Mouse (Mus musculus) layer of hippocampus, postnatal 10 days (tissue): Measurements from ENCODE around the gene Swt1. TPM values are rescaled to one million over a fixed set of nuclear protein-coding genes. Genes with fewer than 3 reads are reported as not detected.
"Not testable (repeated sequence)": the region's sequence is repeated elsewhere in the genome, so short reads cannot be mapped to it uniquely, and the experiment has no call there.

Experiments used
- DNase-seq, 2 experiments: peaks; one replicate each; pipeline ENCODE4 v3.0.0; 2021; ENCODE audit warnings: low spot score in 2 of 2
- long read RNA-seq: library from polyadenylated mRNA; stranded (forward); transcript quantifications from one replicate; pipeline ENCODE4 v2.0.0, GENCODE M21; 2023
- total RNA-seq, 2 experiments: library from RNA; stranded (reverse); gene quantifications; 2 replicates each; pipeline ENCODE4 v1.2.3; 2021

Gene Swt1
- total RNA-seq = 10 to 100 TPM; 12.8 to 13.4 TPM
- long read RNA-seq, partial matches to known transcripts = 0 of 6 reads
- long read RNA-seq, other reads (novel, unspliced or antisense) = 2 of 6 reads

DNA sequence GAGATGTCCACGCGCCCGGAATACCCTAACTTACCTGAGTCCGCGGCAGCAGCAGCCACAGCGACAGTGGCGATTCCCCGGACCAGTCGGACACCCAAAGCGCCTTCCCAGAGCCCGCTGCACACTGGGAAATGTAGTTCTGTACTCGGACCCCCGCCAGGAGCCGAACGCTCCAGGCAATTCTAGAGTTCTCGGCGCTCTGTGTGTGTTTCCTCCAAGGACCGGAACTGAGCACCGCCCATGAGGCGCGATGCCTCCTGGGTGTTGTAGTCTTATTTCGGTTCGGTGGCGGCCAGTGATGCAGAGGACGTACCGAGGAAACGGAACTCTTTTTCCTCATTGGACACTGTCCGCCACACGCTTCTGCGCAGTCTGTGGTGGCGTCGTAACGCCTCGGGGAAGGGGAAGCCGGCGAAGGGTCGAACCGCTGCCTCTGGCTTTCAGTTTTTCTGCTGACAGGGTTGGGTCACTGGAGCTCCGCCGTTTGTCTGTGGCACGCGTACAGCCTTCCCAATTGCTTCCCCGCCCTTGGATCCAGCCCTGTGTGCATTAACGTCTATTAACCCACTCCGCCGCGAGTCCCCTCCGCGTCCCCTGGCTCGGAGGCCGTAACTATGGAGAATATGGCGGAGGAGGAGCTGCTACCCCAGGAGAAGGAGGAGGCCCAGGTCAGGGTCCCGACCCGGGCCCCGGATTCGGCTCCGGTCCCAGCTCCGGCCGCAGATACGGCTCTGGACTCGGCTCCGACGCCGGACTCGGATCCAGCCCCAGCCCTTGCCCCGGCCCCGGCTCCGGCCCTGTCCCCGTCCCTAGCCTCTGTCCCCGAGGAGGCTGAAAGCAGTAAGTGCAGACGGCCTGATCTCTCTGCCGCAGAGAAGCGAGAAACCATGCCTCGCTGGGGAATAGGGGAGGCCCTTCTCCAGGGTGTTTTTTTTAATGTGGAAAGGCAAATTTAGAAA is at the start of gene Swt1, which contains the start of gene Trmt1l:
Swt1 (minus strand) TSS at position 193 of the 959 bp plus-strand sequence.
Trmt1l (plus strand) TSS at position 280 of the 959 bp plus-strand sequence.
- DNase-seq = peak; percentile 97 to 98

GRCm38 (mm10) chr1:151472386-151472785 is 44.1 kb upstream of the Swt1 start:
- DNase-seq = not testable (repeated sequence)

- no peak for DNase-seq
These were observed 43.2 kb upstream of the Swt1 start for GRCm38 (mm10) chr1:151471429-151471828.

DNA sequence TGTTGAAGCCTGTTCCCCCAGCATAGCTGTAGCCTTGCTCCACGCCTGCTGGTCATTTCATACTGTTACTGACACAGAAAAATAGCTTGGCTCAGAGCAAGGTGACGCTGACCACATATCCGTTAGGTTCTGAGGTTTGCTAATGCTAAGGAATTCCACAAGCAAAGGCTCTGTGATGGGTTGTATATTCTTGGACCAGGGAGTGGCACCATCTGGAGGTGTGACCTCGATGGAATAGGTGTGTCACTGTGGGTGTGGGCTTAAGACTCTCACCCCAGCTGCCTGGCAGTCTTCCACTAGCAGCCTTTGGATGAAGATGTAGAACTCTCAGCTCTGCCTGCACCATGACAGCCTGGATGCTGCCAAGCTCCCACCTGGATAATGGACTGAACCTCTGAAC is 38.3 kb upstream of the Swt1 start:
- DNase-seq = no peak

GRCm38 (mm10) chr1:151464914-151465313 is 36.7 kb upstream of the Swt1 start:
- no peak for DNase-seq

GRCm38 (mm10) chr1:151461265-151461664 is 33.0 kb upstream of the Swt1 start:
- no peak for DNase-seq

DNA sequence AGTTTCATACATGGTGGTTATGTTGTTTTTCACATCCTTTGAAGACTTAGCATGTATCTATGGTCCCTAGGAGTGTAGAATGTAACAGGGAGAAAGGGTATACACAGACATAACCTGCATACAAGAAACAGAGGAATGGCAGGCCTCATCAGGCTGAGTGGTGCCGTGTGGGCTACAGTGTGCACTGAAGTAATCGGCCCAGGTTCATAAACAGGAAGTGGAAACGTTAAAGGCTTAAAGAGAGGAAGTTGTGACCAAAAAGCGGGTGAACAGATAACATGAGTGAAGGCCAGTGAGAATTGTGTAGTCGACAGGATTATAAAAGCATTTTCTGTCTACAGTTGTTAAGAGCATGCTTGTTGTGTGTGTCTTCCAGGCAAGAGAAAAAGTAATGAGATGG is 28.8 kb upstream of the Swt1 start:
- DNase-seq = no peak

GRCm38 (mm10) chr1:151451946-151452345 is 23.7 kb upstream of the Swt1 start:
- DNase-seq = no peak

- DNase-seq = no peak
These were observed 22.6 kb upstream of the Swt1 start for GRCm38 (mm10) chr1:151450851-151451250.

- DNase-seq = no peak
These were observed 21.6 kb upstream of the Swt1 start for GRCm38 (mm10) chr1:151449866-151450265.

DNA sequence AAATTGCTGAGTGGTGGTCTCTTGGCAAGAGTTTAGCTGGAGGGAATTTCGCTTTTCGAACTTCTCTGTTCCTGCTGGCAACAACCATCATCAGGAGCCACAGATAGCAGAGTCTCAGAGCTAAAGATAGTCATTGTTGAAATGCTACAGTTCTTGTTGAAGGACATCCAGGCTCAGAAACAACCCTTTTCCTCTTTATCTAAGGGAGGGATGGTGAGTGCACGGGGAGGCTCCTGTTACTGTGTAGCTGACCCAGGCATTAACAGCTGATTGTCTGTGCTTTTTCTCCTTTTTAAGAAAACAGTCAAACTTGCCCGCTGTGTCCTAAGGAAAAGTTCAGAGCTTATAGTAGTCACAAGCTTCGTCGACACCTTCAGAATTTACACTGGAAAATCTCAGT is 7.2 kb upstream of the Swt1 start:
- DNase-seq = no peak

DNA sequence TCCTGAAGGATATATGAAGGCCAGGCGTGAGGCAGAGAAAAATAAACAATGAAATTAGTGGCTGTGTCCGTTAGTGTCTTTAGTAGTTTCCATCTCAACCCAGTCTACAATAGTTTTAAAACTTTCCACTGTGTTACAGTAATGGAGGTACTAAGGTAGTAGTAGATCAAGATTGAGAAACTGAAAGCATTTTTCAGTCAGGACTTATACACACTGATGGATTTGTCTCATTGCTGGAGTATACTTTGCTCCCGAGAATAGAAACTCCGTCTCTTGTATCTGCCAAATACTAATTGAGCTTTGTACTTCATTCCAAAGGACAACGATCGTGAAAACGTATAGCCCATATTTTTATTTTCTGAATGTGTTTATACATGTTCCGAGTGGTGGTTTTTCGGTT is 1.1 kb upstream of the Swt1 start:
- no peak for DNase-seq

DNA sequence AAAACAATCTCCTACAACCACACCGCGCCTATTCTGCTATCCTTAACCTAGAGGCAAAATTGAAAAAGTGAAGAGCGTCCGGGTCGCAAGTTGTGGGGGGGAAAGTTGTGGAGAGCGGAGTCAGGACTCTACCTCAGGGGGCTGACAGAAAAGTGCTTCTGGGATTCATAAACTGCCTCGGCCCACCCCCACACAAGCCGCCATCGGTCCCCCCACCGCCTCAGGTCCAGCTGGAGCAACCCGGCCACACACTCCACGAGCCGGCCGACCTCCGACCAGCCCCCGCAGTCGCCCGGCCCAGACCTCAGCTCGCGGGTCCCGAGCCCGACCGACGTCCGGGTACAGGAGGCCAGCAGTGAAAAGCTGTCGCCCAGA is 380 bp downstream of the Swt1 start:
- DNase-seq = no peak

DNA sequence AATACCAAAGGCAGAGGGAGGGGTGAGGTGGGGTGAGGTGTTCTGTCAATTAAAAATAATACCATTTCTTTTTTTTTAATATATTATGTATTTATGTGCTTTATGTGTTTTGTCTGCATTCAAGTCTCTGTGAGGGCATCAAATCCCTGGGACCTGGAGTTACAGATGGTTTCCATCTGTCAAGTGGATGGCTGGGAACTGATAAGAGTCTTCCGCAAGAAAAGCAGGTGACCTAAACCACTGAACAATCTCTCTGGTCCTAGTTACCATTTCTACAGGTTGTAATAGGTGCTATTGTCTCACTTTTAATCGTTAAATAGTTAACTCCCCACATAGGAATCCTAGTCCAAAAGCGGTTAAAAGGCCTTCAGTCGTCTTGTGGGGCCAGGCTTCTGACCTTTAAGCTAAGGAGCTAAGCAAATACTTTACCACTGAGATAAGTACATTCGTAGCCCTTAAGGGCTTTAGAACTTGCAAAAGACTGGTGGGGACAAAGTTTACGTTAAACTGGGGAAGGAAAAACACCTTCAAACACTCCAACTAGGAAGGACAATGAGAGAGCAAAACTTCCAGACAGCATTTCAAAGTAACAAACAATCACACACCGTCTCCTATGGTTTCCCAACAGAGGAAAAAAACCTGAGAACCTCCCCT is 1.2 kb downstream of the Swt1 start:
- no peak for DNase-seq

DNA sequence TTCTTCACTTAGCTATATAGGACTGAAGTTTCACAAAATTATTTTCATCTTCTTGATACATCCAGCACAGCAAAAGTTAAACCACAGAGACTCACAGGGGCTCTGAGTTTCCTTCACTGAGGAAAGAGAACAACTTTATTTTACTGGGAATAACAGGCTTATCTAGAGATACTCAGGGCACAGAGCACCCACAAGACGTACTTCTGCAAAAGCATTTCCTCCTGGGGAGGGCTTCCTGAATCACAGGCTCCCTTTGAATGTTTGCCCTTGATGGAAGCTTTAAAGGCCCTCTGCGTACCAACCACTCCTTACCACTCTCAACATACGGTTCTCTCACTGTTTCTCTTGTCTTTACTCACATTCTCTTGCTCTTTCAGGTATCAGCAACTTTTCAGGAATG is 6.1 kb downstream of the Swt1 start:
- no peak for DNase-seq

DNA sequence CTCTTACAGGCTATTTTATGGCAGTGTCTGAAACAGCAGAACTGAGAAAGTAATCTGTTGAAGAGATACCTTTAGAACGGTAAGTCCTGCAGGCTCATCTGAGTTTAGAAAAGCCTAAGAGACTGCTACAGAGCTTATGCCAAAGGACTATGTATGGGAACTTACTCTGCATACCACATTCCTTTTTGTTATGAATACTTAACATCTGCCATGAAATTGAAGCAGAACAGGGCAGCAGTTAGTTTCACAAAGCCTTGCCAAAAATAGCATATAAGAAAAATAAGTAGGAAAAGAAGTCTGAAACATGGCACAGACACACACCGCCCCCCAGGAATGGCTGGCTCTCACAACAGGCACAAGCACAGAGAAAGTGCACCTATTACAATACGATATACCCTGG is 18.4 kb downstream of the Swt1 start:
- no peak for DNase-seq

DNA sequence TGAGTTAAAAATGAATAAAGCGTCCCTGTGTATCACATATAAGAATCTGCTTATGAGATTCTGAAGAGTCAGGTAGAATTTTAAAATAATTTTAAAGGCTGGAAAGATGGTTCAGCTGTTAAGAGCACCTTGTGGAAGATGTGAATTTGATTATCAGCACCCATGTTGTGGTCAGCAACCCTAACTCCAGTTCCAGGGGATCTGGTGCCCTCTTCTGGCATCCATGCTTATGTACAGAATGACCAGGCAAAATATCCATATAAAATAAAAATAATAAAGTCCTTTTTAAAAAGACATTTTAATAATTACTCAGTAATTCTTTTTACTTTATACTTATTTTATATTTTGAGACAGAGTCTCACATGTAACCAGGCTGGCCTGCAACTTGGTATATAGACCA is 38.2 kb downstream of the Swt1 start:
- DNase-seq = no peak

- DNase-seq = no peak
These were observed 50.9 kb downstream of the Swt1 start for GRCm38 (mm10) chr1:151377353-151377752.

- no peak for DNase-seq
These were observed 55.4 kb downstream of the Swt1 start for GRCm38 (mm10) chr1:151372823-151373222.

- no peak for DNase-seq
These were observed 56.7 kb downstream of the Swt1 start for GRCm38 (mm10) chr1:151371543-151371942.

DNA sequence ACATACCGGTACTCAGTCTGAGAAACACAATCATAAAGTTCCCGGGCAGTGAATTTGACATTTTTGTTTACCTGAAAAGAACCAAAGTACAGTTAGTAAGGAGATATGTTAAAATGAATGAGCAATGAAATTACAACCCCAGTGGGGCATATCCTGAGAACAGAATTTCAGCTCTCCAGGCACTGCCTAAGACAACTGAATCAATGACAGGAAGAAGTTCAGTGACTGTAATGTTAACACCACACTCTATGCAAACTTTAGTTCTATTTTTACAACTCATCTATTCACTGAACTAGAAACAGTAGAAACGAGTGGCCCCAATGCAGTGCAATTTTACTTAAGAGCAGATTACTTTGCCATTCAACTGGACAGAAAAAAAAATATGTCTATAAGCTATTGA is 57.7 kb downstream of the Swt1 start:
- DNase-seq = no peak

DNA sequence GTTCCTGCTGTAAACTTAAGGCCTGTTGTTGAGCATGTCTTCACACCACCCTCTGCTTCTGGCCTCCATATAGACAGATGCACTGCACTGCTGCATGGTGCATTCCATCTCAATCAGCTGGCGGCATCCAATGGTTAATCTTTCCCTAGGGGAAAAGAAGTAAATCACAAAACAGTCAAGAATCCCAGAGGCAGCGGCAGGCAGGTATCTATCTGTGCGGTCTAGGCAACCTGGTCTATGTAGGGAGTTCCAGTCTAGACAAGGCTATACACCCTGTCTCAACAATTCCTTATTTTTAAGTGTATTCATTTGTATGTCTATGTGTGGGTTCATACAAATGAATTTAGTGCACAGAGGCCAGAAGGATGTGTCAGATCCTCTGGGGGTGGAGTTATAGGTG is 59.8 kb downstream of the Swt1 start:
- DNase-seq = no peak
